Mouse (Mus musculus): ENCODE data around the gene Abhd12b. TPM values are rescaled to one million over a fixed set of nuclear protein-coding genes. Genes with fewer than 3 reads are reported as not detected.

Abhd12b gene
- total and polyA plus RNA-seq, 3 experiments = 0.23 TPM; not detected in 2

- in situ Hi-C loops (cut with MboI; ENCODE audit: low pct_ligation_motif_present, low pct_unique_long_range_greater_than_20kb, low sequenced_read_pairs) = loop anchor here (25.0 kb wide), 1 partner anchor 685 kb away; no protein-coding TSS in a partner anchor
- H3K9me3 ChIP-seq (replicated peaks; ENCODE audit: low read length) = no peaks in the 10 kb centered on the region
- no peak overlapping the region for H3K27ac ChIP-seq (ENCODE audit: insufficient read depth, low read depth)
- H3K4me3 ChIP-seq (replicated peaks in 1 of 3; ENCODE audit: low read depth in 2 of 3, low read length in 2 of 3, poor library complexity in 1 of 3) = no peak overlapping the region
- no peak for DNase-seq (ENCODE audit: extremely low read depth)
- H3K4me1 ChIP-seq (ENCODE audit: control insufficient read depth in 1 of 2, insufficient read depth in 2 of 2) = peaks cover 0 to 8% of the 10 kb centered on the region in 2 experiments; a peak in 2 of 4 replicates
- H3K36me3 ChIP-seq (replicated peaks in 1 of 2; ENCODE audit: control insufficient read depth in 1 of 2, insufficient read depth in 1 of 2, low read length in 1 of 2) = no peaks in the 10 kb centered on the region
- TF ChIP-seq TBP (conservative IDR thresholded peaks at IDR 0.05; ENCODE audit: low read depth, low read length) = no peak
- peak; percentile 18; the same call in 1 of the 2 replicates for TF ChIP-seq POLR2A (IDR thresholded peaks at IDR 0.05; ENCODE audit: low read depth, low read length)
- no peak for TF ChIP-seq EP300 (IDR thresholded peaks at IDR 0.05; ENCODE audit: low read length)
- TF ChIP-seq UBTF (IDR thresholded peaks at IDR 0.05; ENCODE audit: low read depth, low read length) = no peak
- no peak for TF ChIP-seq SMC3 (IDR thresholded peaks at IDR 0.05; ENCODE audit: low read depth, low read length)
- no peak for TF ChIP-seq KAT2A (IDR thresholded peaks at IDR 0.05; ENCODE audit: insufficient replicate concordance, low read length)
- TF ChIP-seq ELF1 (IDR thresholded peaks at IDR 0.05; ENCODE audit: low read depth, low read length) = no peak
- TF ChIP-seq TCF12 (IDR thresholded peaks at IDR 0.05; ENCODE audit: low read depth, low read length) = no peak
- no peak for TF ChIP-seq RCOR1 (conservative IDR thresholded peaks at IDR 0.05; ENCODE audit: low read depth, low read length)
- H3K4me2 ChIP-seq (ENCODE audit: insufficient read depth, low read depth, poor library complexity, severe bottlenecking) = peak overlapping the region; percentile 39
- no peaks in the 10 kb centered on the region for H3K79me2 ChIP-seq (replicated peaks; ENCODE audit: control insufficient read depth, extremely low read depth, insufficient read depth, poor library complexity, severe bottlenecking)
- H3K27me3 ChIP-seq (replicated peaks) = no peaks in the 10 kb centered on the region
- H3K9ac ChIP-seq (ENCODE audit: insufficient read depth, low read depth) = no peak overlapping the region
- dilution Hi-C loops (cut with MboI; ENCODE audit: extremely low pct_ligation_motif_present, extremely low pct_unique_long_range_greater_than_20kb, low sequenced_read_pairs) = no loop called here
These were observed 73.4 kb downstream of the Abhd12b start for GRCm38 (mm10) chr12:70227121-70227932.

GRCm38 (mm10) chr12:70228155-70228554 lies 74.2 kb downstream of the Abhd12b start:
- no peaks in the 10 kb centered on the region for H3K27me3 ChIP-seq (replicated peaks)
- TF ChIP-seq UBTF (IDR thresholded peaks at IDR 0.05; ENCODE audit: low read depth, low read length) (no peak), USF1 (IDR thresholded peaks at IDR 0.05; ENCODE audit: low read depth, low read length) (no peak), RAD21 (IDR thresholded peaks at IDR 0.05; ENCODE audit: low read depth, low read length) (no peak), EP300 (IDR thresholded peaks at IDR 0.05; ENCODE audit: low read length) (no peak), MAX (IDR thresholded peaks at IDR 0.05; ENCODE audit: low read length) (no peak), USF2 (conservative IDR thresholded peaks at IDR 0.05; ENCODE audit: low read depth, low read length) (no peak), POLR2A (IDR thresholded peaks at IDR 0.05; ENCODE audit: low read depth, low read length) (no peak), ETS1 (conservative IDR thresholded peaks at IDR 0.05; ENCODE audit: low read depth, low read length) (no peak), MEF2A (IDR thresholded peaks at IDR 0.05; ENCODE audit: borderline replicate concordance, low read depth, low read length) (no peak)
- DNase-seq (ENCODE audit: extremely low read depth) = no peak
- H3K79me2 ChIP-seq (replicated peaks; ENCODE audit: control insufficient read depth, extremely low read depth, insufficient read depth, poor library complexity, severe bottlenecking) = no peaks in the 10 kb centered on the region
- H3K27ac ChIP-seq (ENCODE audit: insufficient read depth, low read depth) = no peak overlapping the region
- no peaks in the 10 kb centered on the region for H3K36me3 ChIP-seq (replicated peaks in 1 of 2; ENCODE audit: control insufficient read depth in 1 of 2, insufficient read depth in 1 of 2, low read length in 1 of 2)
- no peak overlapping the region for H3K9ac ChIP-seq (ENCODE audit: insufficient read depth, low read depth)
- in situ Hi-C loops (cut with MboI; ENCODE audit: low pct_ligation_motif_present, low pct_unique_long_range_greater_than_20kb, low sequenced_read_pairs) = loop anchor here (25.0 kb wide), 1 partner anchor 684 kb away; no protein-coding TSS in a partner anchor
- no peaks in the 10 kb centered on the region for H3K9me3 ChIP-seq (replicated peaks; ENCODE audit: low read length)
- dilution Hi-C loops (cut with MboI; ENCODE audit: extremely low pct_ligation_motif_present, extremely low pct_unique_long_range_greater_than_20kb, low sequenced_read_pairs) = no loop called here
- H3K4me2 ChIP-seq (ENCODE audit: insufficient read depth, low read depth, poor library complexity, severe bottlenecking) = no peak overlapping the region
- H3K4me1 ChIP-seq (ENCODE audit: control insufficient read depth in 1 of 2, insufficient read depth in 2 of 2) = peaks cover 0 to 5% of the 10 kb centered on the region in 2 experiments; a peak in 1 of 4 replicates
- H3K4me3 ChIP-seq (replicated peaks in 1 of 3; ENCODE audit: low read depth in 2 of 3, low read length in 2 of 3, poor library complexity in 1 of 3) = no peak overlapping the region

Data from CH12.LX (cell line).